Mouse (Mus musculus) testis, adult 2 months (tissue): ENCODE data around the gene Slc6a16.

Source experiments
- CTCF ChIP-seq: fragments of 200-500 bp; IDR thresholded peaks from 2 replicates; pipeline ENCODE4 v1.5.1; 2012; ENCODE audit warnings: low read depth, mild to moderate bottlenecking, inconsistent platforms, low read length, moderate library complexity; ENCODE audit not compliant: control insufficient read depth, insufficient read depth, insufficient replicate concordance
- POLR2A ChIP-seq: fragments of 200-500 bp; IDR thresholded peaks from 2 replicates; pipeline ENCODE4 v1.6.1; 2012; ENCODE audit warnings: low read depth, mild to moderate bottlenecking, inconsistent platforms, low read length, moderate library complexity; ENCODE audit not compliant: control insufficient read depth

GRCm38 (mm10) chr7:45221680-45222079, 19.2 kb upstream of the Slc6a16 start:
- TF ChIP-seq CTCF, result no peak
- TF ChIP-seq POLR2A, result no peak
